Mouse (Mus musculus) intestine, embryonic 15.5 days (tissue): ENCODE results near the gene Syce1. TPM values are rescaled to one million over a fixed set of nuclear protein-coding genes. Genes with fewer than 3 reads are reported as not detected.

Source experiments
- ATAC-seq: fragments of 200-750 bp; cut with Nextera tagmentation; 2 replicates; pipeline ENCODE4 v1.8.0; 2017; ENCODE audit warnings: moderate TSS enrichment, moderate library complexity
- H3K27ac ChIP-seq: fragments of 300-500 bp; sonication (generic); 2 replicates; pipeline ENCODE4 v1.5.1; 2015; ENCODE audit warnings: mild to moderate bottlenecking, inconsistent platforms
- H3K27me3 ChIP-seq: fragments of 300-500 bp; sonication (generic); replicated peaks from 2 replicates; pipeline ENCODE4 v1.6.1; 2015; ENCODE audit warnings: inconsistent platforms
- H3K36me3 ChIP-seq: fragments of 300-500 bp; sonication (generic); 2 replicates; pipeline ENCODE4 v1.6.1; 2015; ENCODE audit warnings: inconsistent platforms
- H3K4me1 ChIP-seq: fragments of 300-500 bp; sonication (generic); replicated peaks from 2 replicates; pipeline ENCODE4 v1.6.1; 2015; ENCODE audit warnings: inconsistent platforms
- H3K4me2 ChIP-seq: fragments of 300-500 bp; sonication (generic); replicated peaks from 2 replicates; pipeline ENCODE4 v1.6.1; 2015; ENCODE audit warnings: mild to moderate bottlenecking, inconsistent platforms
- H3K4me3 ChIP-seq: fragments of 300-500 bp; sonication (generic); replicated peaks from 2 replicates; pipeline ENCODE4 v1.5.1; 2015; ENCODE audit warnings: inconsistent platforms
- H3K9ac ChIP-seq: fragments of 300-500 bp; sonication (generic); 2 replicates; pipeline ENCODE4 v1.6.1; 2015; ENCODE audit warnings: inconsistent platforms
- H3K9me3 ChIP-seq: fragments of 300-500 bp; sonication (generic); 2 replicates; pipeline ENCODE4 v1.6.1; 2016; ENCODE audit warnings: inconsistent platforms
- WGBS: fragments of 180-500 bp; shearing (Covaris S2); methylation state at CpG from one replicate; pipeline ENCODE4 v1.1.7; 2015; 5-methylcytosine and 5-hydroxymethylcytosine counted together
- polyA plus RNA-seq: library from polyadenylated mRNA; unstranded; fragments of >200 nt; fragmentation: Nextera tagmentation; extraction: Ambion mirVana; gene quantifications from 2 replicates; pipeline ENCODE4 v1.2.1, GENCODE M21; 2015

Gene Syce1
- polyA plus RNA-seq, 1 experiment from 2014 or later = 0.48 TPM

- Histone ChIP-seq H3K4me3 (no peak overlapping the region), H3K36me3 (no peaks in the 10 kb centered on the region), H3K4me2 (no peak overlapping the region), H3K27me3 (no peaks in the 10 kb centered on the region), H3K9me3 (no peaks in the 10 kb centered on the region), H3K4me1 (no peaks in the 10 kb centered on the region), H3K9ac (no peak overlapping the region), H3K27ac (no peak overlapping the region)
- no peak for ATAC-seq
Observed at GRCm38 (mm10) chr7:140760647-140761046, 27.0 kb downstream of the Syce1 start.

GRCm38 (mm10) chr7:140756151-140756854 lies 31.3 kb downstream of the Syce1 start:
- no peak for ATAC-seq
- WGBS = 63% methylated on average over 4 of the region's 4 CpGs
- no peaks in the 10 kb centered on the region for H3K9me3 ChIP-seq

GRCm38 (mm10) chr7:140754556-140754955 lies 33.1 kb downstream of the Syce1 start:
- no peaks in the 10 kb centered on the region for H3K27me3 ChIP-seq
- no peaks in the 10 kb centered on the region for H3K36me3 ChIP-seq
- no peaks in the 10 kb centered on the region for H3K9me3 ChIP-seq
- H3K27ac ChIP-seq = no peak overlapping the region
- ATAC-seq = no peak
- H3K9ac ChIP-seq = no peak overlapping the region
- no peak overlapping the region for H3K4me3 ChIP-seq
- no peak overlapping the region for H3K4me2 ChIP-seq
- no peaks in the 10 kb centered on the region for H3K4me1 ChIP-seq

More at GRCm38 (mm10) chr7:140756151-140756854, 31.3 kb downstream of the Syce1 start:
- Histone ChIP-seq H3K27ac (no peak overlapping the region), H3K27me3 (no peaks in the 10 kb centered on the region), H3K9ac (no peak overlapping the region), H3K4me3 (no peak overlapping the region), H3K4me1 (no peaks in the 10 kb centered on the region), H3K4me2 (no peak overlapping the region), H3K36me3 (no peaks in the 10 kb centered on the region)

- no peak for ATAC-seq
- WGBS = 79% methylated on average over 3 of the region's 3 CpGs
Observed at GRCm38 (mm10) chr7:140748827-140749160, 38.9 kb downstream of the Syce1 start.

GRCm38 (mm10) chr7:140748116-140748826 lies 39.4 kb downstream of the Syce1 start:
- H3K4me1 ChIP-seq = no peaks in the 10 kb centered on the region
- H3K27ac ChIP-seq = no peak overlapping the region
- no peaks in the 10 kb centered on the region for H3K27me3 ChIP-seq
- 73% methylated on average over 6 of the region's 6 CpGs for WGBS
- no peak overlapping the region for H3K9ac ChIP-seq
- no peaks in the 10 kb centered on the region for H3K9me3 ChIP-seq
- no peak overlapping the region for H3K4me3 ChIP-seq
- ATAC-seq = no peak
- no peaks in the 10 kb centered on the region for H3K36me3 ChIP-seq
- no peak overlapping the region for H3K4me2 ChIP-seq

More at GRCm38 (mm10) chr7:140748827-140749160, 38.9 kb downstream of the Syce1 start:
- no peaks in the 10 kb centered on the region for H3K27me3 ChIP-seq
- no peak overlapping the region for H3K27ac ChIP-seq
- no peaks in the 10 kb centered on the region for H3K4me1 ChIP-seq
- no peak overlapping the region for H3K9ac ChIP-seq
- H3K36me3 ChIP-seq = no peaks in the 10 kb centered on the region
- H3K4me3 ChIP-seq = no peak overlapping the region
- no peak overlapping the region for H3K4me2 ChIP-seq
- no peaks in the 10 kb centered on the region for H3K9me3 ChIP-seq

- Histone ChIP-seq H3K9me3 (no peaks in the 10 kb centered on the region), H3K9ac (no peak overlapping the region), H3K4me2 (no peak overlapping the region), H3K4me3 (no peak overlapping the region), H3K36me3 (no peaks in the 10 kb centered on the region), H3K27ac (no peak overlapping the region), H3K27me3 (no peaks in the 10 kb centered on the region), H3K4me1 (no peaks in the 10 kb centered on the region)
- 86% methylated on average over 3 of the region's 3 CpGs for WGBS
- ATAC-seq = no peak
Observed at GRCm38 (mm10) chr7:140747402-140747801, 40.2 kb downstream of the Syce1 start.

- H3K4me2 ChIP-seq = no peak overlapping the region
- H3K4me3 ChIP-seq = no peak overlapping the region
- H3K4me1 ChIP-seq = no peaks in the 10 kb centered on the region
- H3K9ac ChIP-seq = no peak overlapping the region
- H3K27me3 ChIP-seq = no peaks in the 10 kb centered on the region
- H3K36me3 ChIP-seq = no peaks in the 10 kb centered on the region
- H3K9me3 ChIP-seq = no peaks in the 10 kb centered on the region
- ATAC-seq = no peak
- 75% methylated on average over 2 of the region's 2 CpGs for WGBS
- H3K27ac ChIP-seq = no peak overlapping the region
Observed at GRCm38 (mm10) chr7:140733162-140733561, 54.5 kb downstream of the Syce1 start.

Other genes starting within 250 kb of the Syce1 start
- gene Olfr538, start 220.0 kb downstream of the Syce1 start, polyA plus RNA-seq = not detected in 2 replicates
- not detected in 2 replicates for gene Olfr46, start 186.6 kb downstream of the Syce1 start, polyA plus RNA-seq
- gene Olfr61, start 158.9 kb downstream of the Syce1 start, polyA plus RNA-seq = not detected in 2 replicates
- gene Olfr53, start 141.4 kb downstream of the Syce1 start, polyA plus RNA-seq = not detected in 2 replicates
- not detected in 2 replicates for gene Olfr539, start 127.9 kb downstream of the Syce1 start, polyA plus RNA-seq
- gene Olfr45, start 105.9 kb downstream of the Syce1 start, polyA plus RNA-seq = not detected in 2 replicates
- not detected in 2 replicates for gene Olfr541, start 90.6 kb downstream of the Syce1 start, polyA plus RNA-seq
- gene Cyp2e1, start 24.1 kb downstream of the Syce1 start, polyA plus RNA-seq = not detected in 2 replicates
- 1.6 and 2.0 TPM in 2 replicates for gene Zfp941, start 34.3 kb upstream of the Syce1 start, polyA plus RNA-seq
- 4.8 TPM in 2 replicates for gene Urah, start 47.2 kb upstream of the Syce1 start, polyA plus RNA-seq
- gene Scgb1c1, start 57.7 kb upstream of the Syce1 start, polyA plus RNA-seq = not detected in 2 replicates
- not detected in 2 replicates for gene Odf3, start 60.0 kb upstream of the Syce1 start, polyA plus RNA-seq
- gene Gm45785, start 68.5 kb upstream of the Syce1 start, polyA plus RNA-seq = 0.54 TPM in 1 of 2 replicates, not detected in the other
- 51.9 and 66.6 TPM in 2 replicates for gene Ric8a, start 69.1 kb upstream of the Syce1 start, polyA plus RNA-seq
- gene Bet1l, start 69.7 kb upstream of the Syce1 start, polyA plus RNA-seq = 31.7 and 37.1 TPM in 2 replicates
- 194 and 214 TPM in 2 replicates for gene Psmd13, start 94.1 kb upstream of the Syce1 start, polyA plus RNA-seq
- 27.7 and 31.4 TPM in 2 replicates for gene Sirt3, start 94.5 kb upstream of the Syce1 start, polyA plus RNA-seq
- not detected in 2 replicates for gene Cox8b, start 112.6 kb upstream of the Syce1 start, polyA plus RNA-seq
- 42.9 and 46.8 TPM in 2 replicates for gene Nlrp6, start 133.1 kb upstream of the Syce1 start, polyA plus RNA-seq
- 21.6 and 21.9 TPM in 2 replicates for gene Pgghg, start 153.5 kb upstream of the Syce1 start, polyA plus RNA-seq
- 2.4 and 3.4 TPM in 2 replicates for gene Ifitm5, start 162.4 kb upstream of the Syce1 start, polyA plus RNA-seq
- 0.69 TPM in 1 of 2 replicates, not detected in the other for gene Gm45717, start 168.1 kb upstream of the Syce1 start, polyA plus RNA-seq
- gene Ifitm2, start 168.1 kb upstream of the Syce1 start, polyA plus RNA-seq = 1,251 and 1,347 TPM in 2 replicates
- gene Ifitm1, start 179.4 kb upstream of the Syce1 start, polyA plus RNA-seq = 145 and 148 TPM in 2 replicates
- 255 and 288 TPM in 2 replicates for gene Ifitm3, start 222.9 kb upstream of the Syce1 start, polyA plus RNA-seq
- 1.6 and 3.6 TPM in 2 replicates for gene Ifitm6, start 230.1 kb upstream of the Syce1 start, polyA plus RNA-seq
- gene Gm17387, start 241.3 kb upstream of the Syce1 start, polyA plus RNA-seq = not detected in 2 replicates